Mouse (Mus musculus) activated CD4-positive, CD25-positive, alpha-beta regulatory T cell, adult 4 months (primary cell): ENCODE results near the gene Eef1g. TPM values are rescaled to one million over a fixed set of nuclear protein-coding genes. Genes with fewer than 3 reads are reported as not detected.

Source experiments
- ATAC-seq: one replicate; pipeline ENCODE4 v1.8.0; 2017
- polyA plus RNA-seq, 2 experiments: library from polyadenylated mRNA; unstranded; fragments of 100-300 nt; shearing (Covaris generic); gene quantifications; one replicate each; pipeline ENCODE4 v1.2.1; 2017

Eef1g gene
- polyA plus RNA-seq: 100 to 1,000 TPM; 589 to 842 TPM

DNA sequence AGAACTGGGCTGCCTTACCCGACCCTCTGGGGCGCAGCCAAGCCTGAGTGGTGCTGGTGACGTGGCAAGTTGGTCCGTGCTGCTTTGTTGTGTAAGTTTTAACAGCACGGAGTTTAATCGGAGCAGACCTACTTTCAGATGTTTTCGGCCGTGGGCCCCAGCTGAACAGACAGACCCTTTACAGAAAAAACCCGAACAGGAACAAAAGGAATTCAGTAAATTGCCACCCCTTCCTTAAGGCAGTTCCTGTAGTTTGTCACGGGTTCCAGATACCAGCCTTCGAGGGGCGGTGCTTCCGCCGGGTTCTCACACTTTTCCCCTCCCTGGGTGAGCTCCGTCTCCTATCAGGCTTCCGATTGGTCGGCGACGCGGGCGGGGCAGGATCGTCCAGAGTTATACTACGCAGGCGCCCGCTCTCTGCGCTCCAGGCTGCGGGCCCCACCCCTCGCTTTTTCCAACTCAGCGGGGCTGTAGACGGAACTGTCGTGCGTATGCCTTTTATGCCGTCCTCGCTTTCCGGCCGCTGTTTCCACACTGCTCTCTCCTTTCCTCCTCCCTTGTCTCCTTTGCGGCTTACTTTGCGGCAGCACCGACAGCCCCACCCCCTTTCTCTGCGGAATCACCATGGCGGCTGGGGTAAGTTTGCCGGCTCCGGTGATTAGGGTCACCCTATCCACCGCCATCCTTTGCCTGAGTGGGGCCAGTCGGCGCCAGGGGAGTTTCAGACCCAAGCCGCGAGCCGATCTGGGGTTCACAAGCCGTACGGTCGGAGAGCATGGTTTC lies at the start of gene Eef1g:
Eef1g (plus strand) TSS at position 452 of the 783 bp plus-strand sequence.
- ATAC-seq: peak; percentile 98

- peak; percentile 31 for ATAC-seq
Measured at GRCm38 (mm10) chr19:8919000-8919399, 47.8 kb upstream of the Eef1g start.

DNA sequence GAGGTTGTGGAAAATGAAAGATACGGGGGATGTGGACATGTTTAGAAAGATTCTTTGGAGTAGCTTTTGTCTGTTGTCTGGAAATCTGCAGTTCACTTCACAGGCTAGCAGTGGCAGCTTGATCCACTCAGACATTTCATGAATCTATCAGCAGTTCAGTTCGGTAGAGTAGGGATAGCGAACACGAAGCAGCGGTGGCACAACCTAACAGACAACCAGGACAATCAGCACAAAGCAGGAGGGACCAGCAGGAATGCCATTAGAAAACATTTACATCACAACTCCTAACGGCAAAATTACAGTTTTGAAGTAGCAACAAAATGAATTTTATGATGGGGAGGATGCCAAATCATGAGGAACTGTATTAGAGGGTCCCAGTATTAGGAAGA lies 47.2 kb upstream of the Eef1g start:
- no peak for ATAC-seq

- ATAC-seq: peak; percentile 61
Measured at GRCm38 (mm10) chr19:8920073-8920736, 46.6 kb upstream of the Eef1g start, which contains the start of gene B3gat3. Gene B3gat3, plus strand, starts transcription at chr19:8920374.

GRCm38 (mm10) chr19:8920836-8921291 lies 46.0 kb upstream of the Eef1g start:
- peak; percentile 19 for ATAC-seq

DNA sequence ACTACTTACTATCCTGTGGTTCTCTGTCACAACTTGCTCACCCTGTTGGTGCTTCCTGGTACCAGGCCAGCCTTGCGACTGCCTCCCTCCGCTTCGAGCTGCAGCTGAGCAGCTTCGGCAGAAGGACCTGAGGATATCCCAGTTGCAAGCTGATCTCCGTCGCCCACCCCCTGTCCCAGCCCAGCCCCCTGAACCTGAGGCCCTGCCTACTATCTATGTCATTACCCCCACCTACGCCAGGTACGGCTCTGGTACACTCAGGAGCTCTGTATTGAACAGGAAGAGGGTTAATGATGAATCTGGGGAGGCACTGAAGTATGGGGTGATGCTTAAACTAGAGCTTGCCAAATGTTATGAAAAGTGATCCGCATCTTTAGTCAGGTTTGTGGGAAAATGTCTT lies 45.1 kb upstream of the Eef1g start:
- no peak for ATAC-seq

DNA sequence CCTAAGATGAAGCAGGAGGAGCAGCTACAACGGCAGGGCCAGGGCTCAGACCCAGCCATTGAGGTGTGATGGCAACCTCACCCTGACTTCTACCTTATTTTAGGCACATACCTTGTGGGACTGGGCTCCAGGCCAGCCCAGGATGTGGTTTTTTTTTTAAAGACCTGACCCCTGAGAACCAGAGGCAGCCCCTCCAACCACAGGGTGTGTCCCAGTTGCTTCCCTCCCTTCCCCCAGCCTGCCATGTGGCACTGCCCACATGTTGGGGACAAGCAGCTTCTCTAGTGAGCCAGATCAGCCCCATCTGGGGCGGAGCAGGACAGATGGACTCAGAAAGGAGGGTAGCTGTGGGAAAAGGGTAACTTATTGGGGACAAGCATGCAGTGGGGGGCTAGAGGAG lies 40.1 kb upstream of the Eef1g start:
- ATAC-seq: peak; percentile 30

- no peak for ATAC-seq
Measured at GRCm38 (mm10) chr19:8927891-8928525, 38.8 kb upstream of the Eef1g start.

DNA sequence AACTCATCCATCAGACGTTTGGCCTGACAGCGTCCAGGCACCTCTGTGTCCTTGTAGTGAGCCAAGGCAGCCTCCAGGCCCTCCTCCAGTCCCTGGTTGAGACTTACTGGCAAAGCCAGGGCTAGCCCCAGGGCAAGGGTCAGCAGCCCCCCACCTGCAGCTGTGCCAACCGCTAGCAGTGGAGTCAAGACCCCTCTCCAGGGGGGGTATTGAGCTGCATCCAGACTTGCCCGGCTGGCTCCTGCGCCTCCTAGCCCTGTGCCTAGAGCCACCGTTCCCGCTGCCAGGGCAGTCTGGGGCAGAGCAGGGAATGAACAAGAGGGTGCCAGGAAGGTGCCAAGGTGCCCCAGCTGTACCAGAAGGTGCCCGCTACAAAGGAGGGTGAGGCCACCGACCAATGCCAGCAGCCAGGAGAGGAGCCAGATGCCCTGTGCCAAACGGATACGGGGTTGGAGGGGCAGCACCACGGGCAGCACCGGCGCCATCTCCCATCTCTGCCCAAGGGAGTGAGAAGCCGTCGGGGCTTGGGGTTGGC lies 38.1 kb upstream of the Eef1g start:
- ATAC-seq: no peak

DNA sequence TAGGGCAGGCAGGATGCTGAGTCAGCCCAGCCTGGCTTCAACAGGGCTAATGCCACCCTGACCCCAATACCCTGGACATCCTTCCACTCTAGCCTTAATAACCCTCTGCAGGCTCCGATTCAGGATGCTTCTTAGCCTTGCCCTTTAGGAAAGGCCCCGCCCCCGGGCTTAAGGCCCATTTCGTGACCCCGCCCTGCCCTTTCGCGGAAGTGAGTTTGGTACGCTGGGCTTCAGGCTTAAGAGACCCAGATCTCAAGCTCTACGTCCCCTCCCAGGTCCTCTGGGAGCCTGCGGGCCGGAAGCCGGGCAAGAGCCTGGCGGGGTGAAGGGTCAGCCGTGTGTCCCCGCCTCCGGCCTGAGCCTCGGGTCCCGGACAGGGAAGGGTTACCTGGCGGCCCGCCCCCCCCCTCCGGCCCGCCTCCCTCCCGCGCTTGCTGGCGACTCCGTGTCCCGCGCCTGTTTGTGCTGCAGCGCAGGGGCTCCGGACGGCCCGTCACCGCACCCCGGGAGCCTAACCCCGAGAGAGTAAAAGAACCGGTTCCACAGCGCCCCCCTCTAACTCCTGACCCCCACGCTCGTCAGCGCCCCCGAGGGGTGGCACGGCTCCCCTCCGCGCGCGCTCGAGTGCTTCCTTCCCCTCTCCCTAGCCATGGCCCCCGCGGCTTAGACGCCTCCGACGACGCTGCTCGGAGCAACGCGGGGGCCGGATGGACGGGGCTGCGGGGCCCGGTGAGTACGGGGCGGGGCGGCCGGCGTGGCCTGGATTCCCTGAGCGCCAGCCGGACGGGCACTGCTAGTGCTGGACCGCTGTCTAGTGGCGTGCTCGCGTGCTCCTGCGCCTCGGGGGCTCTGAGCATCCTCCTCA lies 37.4 kb upstream of the Eef1g start, which contains the start of the genes Rom1 and Eml3:
Rom1 (minus strand) TSS at position 133 of the 865 bp plus-strand sequence.
Eml3 (plus strand) TSS at position 329 of the 865 bp plus-strand sequence.
- peak; percentile 71 for ATAC-seq

DNA sequence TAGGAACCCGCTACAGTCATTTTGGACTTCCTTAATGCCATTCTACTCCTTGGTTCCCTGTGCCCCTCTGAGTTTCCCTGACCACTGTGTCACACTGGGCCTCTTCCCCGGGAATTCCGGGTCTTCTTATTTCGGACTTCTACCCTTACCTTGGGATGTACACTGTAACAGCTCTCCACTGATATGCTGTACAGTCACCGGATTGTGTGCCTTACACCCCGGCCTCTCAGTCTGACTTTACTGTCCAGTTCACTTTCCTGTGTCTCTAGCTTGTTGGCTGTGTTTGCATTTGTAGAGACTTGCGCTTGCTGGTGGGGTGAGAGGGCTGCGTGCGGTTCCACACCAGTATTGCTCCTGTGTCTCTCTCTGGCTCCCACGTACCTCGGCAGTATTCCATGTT lies 36.7 kb upstream of the Eef1g start:
- no peak for ATAC-seq

DNA sequence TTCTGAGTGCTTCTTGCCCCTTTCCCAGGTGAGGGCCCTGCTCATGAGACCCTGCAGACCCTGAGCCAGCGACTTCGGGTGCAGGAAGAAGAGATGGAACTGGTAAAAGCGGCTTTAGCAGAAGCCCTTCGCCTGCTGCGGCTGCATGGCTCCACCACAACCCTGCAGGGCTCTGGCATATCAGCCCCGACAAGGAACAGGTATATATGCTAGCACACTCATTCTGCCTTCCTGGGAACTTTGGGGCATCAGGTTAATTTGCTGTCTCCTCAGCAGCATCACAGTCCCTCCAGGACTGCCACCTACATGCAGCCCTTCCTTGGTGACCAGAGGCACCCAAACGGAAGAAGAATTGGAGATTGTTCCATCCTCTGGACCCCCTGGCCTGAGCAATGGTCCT lies 36.1 kb upstream of the Eef1g start:
- ATAC-seq: no peak

- ATAC-seq: no peak
Measured at GRCm38 (mm10) chr19:8936736-8937135, 30.1 kb upstream of the Eef1g start.

- ATAC-seq: no peak
Measured at GRCm38 (mm10) chr19:8940526-8941133, 26.2 kb upstream of the Eef1g start.

DNA sequence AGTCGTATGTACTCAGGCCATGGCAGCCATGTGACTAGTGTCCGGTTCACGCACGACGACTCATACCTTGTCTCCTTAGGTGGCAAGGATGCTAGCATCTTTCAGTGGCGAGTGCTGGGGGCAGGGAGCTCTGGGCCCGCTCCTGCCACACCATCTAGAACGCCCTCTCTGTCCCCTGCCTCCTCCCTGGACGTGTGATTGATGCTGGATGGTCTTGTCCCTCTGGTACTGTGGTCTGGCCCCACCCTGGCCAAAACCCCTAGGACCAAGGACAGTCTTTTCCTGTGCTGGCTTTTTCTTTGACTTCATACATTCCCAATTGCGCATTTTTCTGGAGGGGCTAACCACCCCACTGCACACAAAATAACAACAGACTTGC lies 25.7 kb upstream of the Eef1g start:
- no peak for ATAC-seq

- ATAC-seq: peak; percentile 93
Measured at GRCm38 (mm10) chr19:8941515-8942217, 25.2 kb upstream of the Eef1g start, which contains the start of gene Mta2. Gene Mta2, plus strand, starts transcription at chr19:8941875.

DNA sequence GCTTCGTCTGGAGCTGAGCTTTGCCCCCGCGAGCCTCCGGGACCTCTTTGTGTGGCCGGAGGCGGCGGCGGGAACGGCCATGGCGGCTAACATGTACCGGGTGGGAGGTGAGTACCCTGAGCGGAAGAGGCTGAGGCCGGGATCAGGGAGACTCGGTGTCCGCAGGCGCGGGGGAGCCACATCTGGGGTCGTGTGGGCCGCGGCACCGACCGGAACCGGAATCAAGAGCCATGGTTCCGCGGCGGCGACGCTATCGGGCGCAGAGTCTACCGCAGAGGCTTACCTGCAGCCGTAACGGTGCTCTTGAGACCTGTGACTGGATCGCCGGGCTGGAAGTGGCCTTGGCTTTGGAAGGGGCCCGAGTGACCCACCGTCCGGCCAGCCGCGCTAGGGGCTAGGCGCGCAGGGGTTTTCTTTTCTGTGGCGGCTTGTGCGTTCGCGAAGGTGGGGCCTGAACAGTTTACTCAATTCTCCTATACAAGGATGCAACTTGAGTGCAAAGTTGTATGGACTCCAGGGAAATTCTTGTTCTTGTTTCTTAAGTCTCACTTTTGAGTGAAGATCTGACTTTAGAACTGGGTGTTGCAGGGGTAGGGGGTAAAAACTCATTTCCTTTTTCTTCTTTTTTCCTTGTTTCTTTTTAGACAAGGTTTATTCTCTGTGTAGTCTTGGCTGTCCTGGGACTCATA lies 24.4 kb upstream of the Eef1g start:
- ATAC-seq: peak; percentile 30

- no peak for ATAC-seq
Measured at GRCm38 (mm10) chr19:8943047-8943446, 23.8 kb upstream of the Eef1g start.

DNA sequence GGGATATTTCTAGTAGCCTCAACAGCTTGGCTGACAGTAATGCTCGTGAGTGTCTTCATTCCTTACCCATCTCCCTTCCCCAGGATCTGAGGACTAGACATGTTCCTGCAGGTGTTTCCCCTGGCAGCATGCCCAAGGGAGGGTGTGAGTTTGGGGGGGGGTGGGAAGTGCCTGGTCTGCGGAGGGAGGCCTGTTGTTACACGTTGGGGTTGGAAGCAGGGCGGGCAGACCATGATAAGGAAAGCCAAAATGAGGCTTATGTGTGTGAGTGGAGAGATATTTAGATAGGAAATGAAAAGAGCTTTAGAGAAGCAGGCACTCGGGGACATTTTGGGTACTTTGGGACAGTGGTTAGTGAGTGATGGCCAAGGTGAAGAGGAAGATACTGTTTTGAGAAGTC lies 22.8 kb upstream of the Eef1g start:
- no peak for ATAC-seq

DNA sequence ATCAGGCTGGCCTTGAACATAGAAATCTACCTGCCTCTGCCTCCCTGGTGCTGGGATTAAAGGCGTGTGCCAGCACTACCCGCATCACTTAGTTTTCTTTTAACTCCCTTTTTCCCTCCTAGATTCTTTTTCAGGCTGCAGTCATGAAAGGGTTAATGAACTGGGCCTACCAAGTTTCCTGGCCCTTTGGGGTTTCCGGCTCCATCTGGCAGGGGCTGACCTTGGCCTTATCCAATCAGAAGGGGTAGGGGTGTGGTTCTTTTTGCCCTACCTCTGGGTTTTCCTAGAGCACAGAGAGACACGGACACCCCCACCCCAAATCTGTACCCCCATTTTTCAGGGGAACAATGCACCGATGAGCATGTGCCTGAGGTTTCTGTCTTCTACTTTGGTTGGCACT lies 22.1 kb upstream of the Eef1g start:
- ATAC-seq: no peak
